Mouse (Mus musculus): ENCODE data around the gene Vpreb1.

DNA sequence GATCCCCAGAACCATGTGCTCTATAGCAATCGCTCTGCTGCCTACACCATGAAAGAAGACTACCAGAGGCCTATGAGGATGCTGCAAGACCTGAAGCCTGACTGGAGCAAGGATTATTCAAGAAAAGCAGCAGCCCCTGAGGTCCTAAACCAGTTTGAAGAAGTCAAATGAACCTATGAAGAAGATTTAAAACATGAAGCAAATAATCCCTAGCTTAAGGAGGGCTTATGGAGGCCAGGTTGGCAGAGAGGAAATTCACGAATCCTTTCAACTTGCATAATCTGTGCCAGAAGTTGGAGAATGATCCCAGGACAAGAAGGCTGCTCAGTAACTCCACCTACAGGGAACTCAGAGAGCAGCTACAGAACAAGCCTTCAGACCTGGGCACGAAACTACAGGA, 18.2 kb downstream of the Vpreb1 start:
- TF ChIP-seq CTCF (IDR thresholded peaks at IDR 0.05; ENCODE audit: extremely low read depth, insufficient read length, insufficient replicate concordance, low read depth, low read length) (no peak), POLR2A (IDR thresholded peaks at IDR 0.05; ENCODE audit: low read depth, low read length) (no peak)
